Mouse (Mus musculus): ENCODE data around the gene Nlrp4e. TPM values are rescaled to one million over a fixed set of nuclear protein-coding genes. Genes with fewer than 3 reads are reported as not detected.
"Not testable (repeated sequence)": the region's sequence is repeated elsewhere in the genome, so short reads cannot be mapped to it uniquely, and the experiment has no call there.

Nlrp4e gene
- polyA plus RNA-seq (2016; fragmentation: Nextera tagmentation; extraction: Ambion mirVana), result not detected in 2 replicates

GRCm38 (mm10) chr7:23300892-23301291 is at the start of gene Nlrp4e:
Gene Nlrp4e (plus strand): TSS chr7:23301192.
- not testable (repeated sequence) for H3K27me3 ChIP-seq; H3K4me3 ChIP-seq; H3K4me2 ChIP-seq (replicated peaks); H3K4me1 ChIP-seq; H3K27ac ChIP-seq; H3K9ac ChIP-seq; ATAC-seq (ENCODE audit: low FRiP score); H3K36me3 ChIP-seq
- H3K9me3 ChIP-seq (replicated peaks), result peaks cover 21% of the 10 kb centered on the region
- WGBS, result 82% methylated on average over 3 of the region's 3 CpGs

- no CpG with 5 or more reads among the region's 2 CpGs for WGBS
- H3K4me3 ChIP-seq; H3K36me3 ChIP-seq; H3K9ac ChIP-seq; H3K9me3 ChIP-seq (replicated peaks); H3K27me3 ChIP-seq; ATAC-seq (ENCODE audit: low FRiP score); H3K27ac ChIP-seq; H3K4me1 ChIP-seq; H3K4me2 ChIP-seq (replicated peaks): not testable (repeated sequence)
Observed at GRCm38 (mm10) chr7:23251582-23251981, 49.4 kb upstream of the Nlrp4e start, which contains the start of gene Vmn1r166. Gene Vmn1r166 (minus strand): TSS chr7:23251682.

GRCm38 (mm10) chr7:23278800-23279199 is 22.2 kb upstream of the Nlrp4e start, which contains the start of gene Gm6902:
Gene Gm6902 (minus strand): TSS chr7:23278900.
- H3K27me3 ChIP-seq; H3K36me3 ChIP-seq; H3K9me3 ChIP-seq (replicated peaks); H3K4me1 ChIP-seq; H3K4me3 ChIP-seq; H3K4me2 ChIP-seq (replicated peaks); H3K27ac ChIP-seq; H3K9ac ChIP-seq; ATAC-seq (ENCODE audit: low FRiP score): not testable (repeated sequence)
- WGBS, result no CpG with 5 or more reads among the region's 2 CpGs

- WGBS, result 85% methylated on average over 13 of the region's 13 CpGs
- H3K9ac ChIP-seq; ATAC-seq (ENCODE audit: low FRiP score); H3K4me2 ChIP-seq (replicated peaks); H3K4me1 ChIP-seq; H3K27ac ChIP-seq; H3K4me3 ChIP-seq; H3K27me3 ChIP-seq; H3K36me3 ChIP-seq: not testable (repeated sequence)
- H3K9me3 ChIP-seq (replicated peaks), result peaks cover 65% of the 10 kb centered on the region
Observed at GRCm38 (mm10) chr7:23358311-23358710, 57.3 kb downstream of the Nlrp4e start.

GRCm38 (mm10) chr7:23385589-23385988 is 84.6 kb downstream of the Nlrp4e start, which contains the start of gene Nlrp5:
Gene Nlrp5 (plus strand): TSS chr7:23385889.
- Histone ChIP-seq H3K4me1 (no peaks in the 10 kb centered on the region), H3K4me2 (replicated peaks) (no peak within 1 kb of the TSS), H3K36me3 (no peaks in the 10 kb centered on the region), H3K27ac (no peak within 1 kb of the TSS), H3K9me3 (replicated peaks) (peaks cover 57% of the 10 kb centered on the region), H3K9ac (no peak within 1 kb of the TSS), H3K27me3 (no peaks in the 10 kb centered on the region), H3K4me3 (no peak within 1 kb of the TSS)
- 65% methylated on average over 10 of the region's 10 CpGs for WGBS
- no peak for ATAC-seq (ENCODE audit: low FRiP score)

Small RNAs within 50 kb of the gene (microRNA-seq; reads per million reads assigned to microRNA genes)
- not detected for gene Gm25196

Other genes with a start within 250 kb of the Nlrp4e start
- gene Vmn1r163, start 245.7 kb upstream of the Nlrp4e start, polyA plus RNA-seq (2016; fragmentation: Nextera tagmentation; extraction: Ambion mirVana), result not detected in 2 replicates
- not detected in 2 replicates for gene Gm8720, start 233.7 kb upstream of the Nlrp4e start, polyA plus RNA-seq (2016; fragmentation: Nextera tagmentation; extraction: Ambion mirVana)
- gene Gm10662, start 156.7 kb upstream of the Nlrp4e start, polyA plus RNA-seq (2016; fragmentation: Nextera tagmentation; extraction: Ambion mirVana), result not detected in 2 replicates
- gene Vmn1r165, start 83.9 kb upstream of the Nlrp4e start, polyA plus RNA-seq (2016; fragmentation: Nextera tagmentation; extraction: Ambion mirVana), result not detected in 2 replicates
- not detected in 2 replicates for gene Vmn1r166, start 49.5 kb upstream of the Nlrp4e start, polyA plus RNA-seq (2016; fragmentation: Nextera tagmentation; extraction: Ambion mirVana)
- gene Gm6902, start 22.3 kb upstream of the Nlrp4e start, polyA plus RNA-seq (2016; fragmentation: Nextera tagmentation; extraction: Ambion mirVana), result not detected in 2 replicates
- 0.07 TPM in 1 of 2 replicates, not detected in the other for gene Nlrp5, start 84.7 kb downstream of the Nlrp4e start, polyA plus RNA-seq (2016; fragmentation: Nextera tagmentation; extraction: Ambion mirVana)
- not detected in 2 replicates for gene Vmn1r167, start 206.0 kb downstream of the Nlrp4e start, polyA plus RNA-seq (2016; fragmentation: Nextera tagmentation; extraction: Ambion mirVana)
- not detected in 2 replicates for gene Vmn1r168, start 238.5 kb downstream of the Nlrp4e start, polyA plus RNA-seq (2016; fragmentation: Nextera tagmentation; extraction: Ambion mirVana)